Mouse (Mus musculus): Measurements from ENCODE around the gene Tpra1. TPM values are rescaled to one million over a fixed set of nuclear protein-coding genes. Genes with fewer than 3 reads are reported as not detected.
A peak's percentile ranks its signal among the peaks of the same experiment; 100 is the strongest.

Gene Tpra1
- polyA plus RNA-seq, 1 experiment from 2014 or later = 42.8 TPM

DNA sequence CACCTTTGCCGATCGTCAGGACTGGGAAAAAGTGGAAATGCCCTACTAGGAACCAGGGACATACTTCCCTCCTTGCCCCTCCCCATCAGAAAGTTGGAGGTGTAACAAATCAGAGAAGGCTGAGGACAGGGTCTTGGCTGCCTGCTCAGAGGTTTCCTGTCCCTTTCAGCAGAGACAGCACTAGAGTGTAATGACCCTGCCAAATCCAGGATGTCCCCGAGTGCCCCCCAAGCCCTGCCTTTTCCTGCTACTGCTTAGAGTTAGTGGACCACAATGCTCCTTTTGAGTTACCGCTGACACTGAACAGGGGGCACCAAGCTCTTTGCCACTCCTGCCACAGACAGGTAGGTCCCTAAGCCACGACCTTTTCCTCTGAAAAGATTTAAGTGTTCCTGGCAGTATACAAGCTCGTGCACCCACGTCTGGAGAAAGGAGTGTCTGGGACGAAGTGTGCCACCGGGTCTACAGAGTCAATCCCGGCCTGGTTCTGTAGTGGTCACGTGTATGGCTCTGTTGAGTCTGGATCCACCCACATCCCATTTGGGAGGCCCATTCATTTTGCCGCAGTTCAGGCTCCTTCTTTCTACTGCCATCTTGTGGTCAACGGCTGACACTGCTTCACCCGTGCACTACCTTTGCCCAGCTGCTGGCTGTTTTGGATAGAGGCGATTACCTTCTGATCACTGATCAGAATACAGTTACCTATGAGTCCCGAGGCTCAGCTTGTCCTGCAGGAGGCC lies 4.5 kb downstream of the Tpra1 start:
- Histone ChIP-seq H3K4me2 (peak overlapping the region; percentile 41), H3K4me1 (replicated peaks) (peaks cover 44% of the 10 kb centered on the region), H3K4me3 (no peak overlapping the region), H3K27me3 (replicated peaks) (no peaks in the 10 kb centered on the region), H3K27ac (ENCODE audit: poor library complexity, severe bottlenecking) (no peak overlapping the region), H3K9me3 (replicated peaks) (no peaks in the 10 kb centered on the region), H3K9ac (peak overlapping the region; percentile 8; the same call in 1 of the 2 replicates), H3K36me3 (peaks cover 37% of the 10 kb centered on the region)
- ATAC-seq (ENCODE audit: insufficient number of reproducible peaks, low FRiP score) = peak; percentile 2; the same call in 1 of the 2 replicates
- WGBS = 15% methylated on average over 16 of the region's 16 CpGs

DNA sequence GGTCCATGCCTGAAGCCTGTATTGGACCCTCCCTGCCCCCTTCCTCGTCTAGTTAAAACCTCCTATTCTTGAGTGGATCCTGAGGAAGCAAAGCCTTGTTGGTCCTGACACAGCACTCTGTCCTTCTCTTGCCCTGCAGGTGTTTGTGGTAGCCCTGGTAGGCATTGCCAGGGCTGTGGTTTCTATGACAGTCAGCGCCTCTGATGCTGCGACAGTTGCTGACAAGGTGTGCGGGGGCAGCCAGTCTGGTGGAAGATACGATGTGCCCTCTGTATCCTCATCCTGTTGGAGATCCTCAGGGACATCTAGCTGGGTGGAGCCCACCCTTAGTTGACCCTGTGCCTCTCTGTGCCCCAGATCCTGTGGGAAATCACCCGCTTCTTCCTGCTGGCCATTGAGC lies 7.1 kb downstream of the Tpra1 start:
- 87% methylated on average over 6 of the region's 6 CpGs for WGBS
- Histone ChIP-seq H3K4me2 (no peak overlapping the region), H3K4me3 (no peak overlapping the region), H3K9ac (no peak overlapping the region), H3K27ac (ENCODE audit: poor library complexity, severe bottlenecking) (no peak overlapping the region), H3K4me1 (replicated peaks) (peaks cover 34% of the 10 kb centered on the region), H3K27me3 (replicated peaks) (no peaks in the 10 kb centered on the region), H3K36me3 (peaks cover 48% of the 10 kb centered on the region), H3K9me3 (replicated peaks) (no peaks in the 10 kb centered on the region)
- ATAC-seq (ENCODE audit: insufficient number of reproducible peaks, low FRiP score) = no peak

DNA sequence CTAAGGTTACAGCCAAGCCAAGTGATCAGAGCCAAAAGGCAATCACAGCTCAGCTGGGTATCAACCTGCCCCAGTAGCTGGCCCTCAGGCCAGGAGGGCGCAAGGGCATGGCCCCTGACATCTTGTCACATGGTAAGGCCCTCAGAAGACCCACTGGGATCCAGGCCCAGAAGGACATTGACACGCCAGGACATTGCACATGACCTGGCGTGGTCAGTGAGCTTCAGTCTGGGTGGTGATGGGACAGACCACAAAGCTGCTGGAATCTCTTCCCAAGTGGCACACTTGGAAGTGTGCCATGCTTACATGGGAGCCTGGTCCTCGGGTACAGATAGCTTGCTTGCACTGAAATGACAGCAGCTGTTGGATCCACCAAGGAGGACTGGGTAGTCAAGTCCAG lies 11.0 kb downstream of the Tpra1 start:
- Histone ChIP-seq H3K4me3 (no peak overlapping the region), H3K4me2 (no peak overlapping the region), H3K9ac (no peak overlapping the region), H3K27me3 (replicated peaks) (no peaks in the 10 kb centered on the region), H3K27ac (ENCODE audit: poor library complexity, severe bottlenecking) (no peak overlapping the region), H3K9me3 (replicated peaks) (0 out of 2 replicates have a peak, but pooled peaks cover 4% of the 10 kb centered on the region), H3K4me1 (replicated peaks) (peaks cover 20% of the 10 kb centered on the region), H3K36me3 (peaks cover 42% of the 10 kb centered on the region)
- WGBS = 76% methylated on average over 4 of the region's 4 CpGs
- no peak for ATAC-seq (ENCODE audit: insufficient number of reproducible peaks, low FRiP score)

DNA sequence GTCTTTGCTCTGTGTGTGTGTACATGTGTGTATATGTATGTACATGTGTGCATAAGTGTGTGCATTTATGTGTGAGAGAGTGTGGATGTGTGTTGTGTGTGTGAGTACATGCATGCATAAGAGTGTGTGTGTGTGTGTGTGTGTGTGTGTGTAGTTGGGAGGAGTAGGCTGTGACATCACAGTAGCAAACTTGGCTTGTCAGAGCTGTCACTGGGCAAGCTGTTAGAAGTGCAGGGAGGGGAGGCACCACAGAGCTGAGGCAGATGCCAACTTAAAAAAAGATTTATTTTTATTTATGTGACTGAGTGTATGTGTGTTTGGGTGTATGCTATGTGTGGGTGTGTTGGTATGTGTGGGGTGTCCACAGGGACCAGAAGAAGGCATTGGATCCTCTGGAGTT lies 11.4 kb downstream of the Tpra1 start:
- 0 out of 2 replicates have a peak, but pooled peaks cover 4% of the 10 kb centered on the region for H3K9me3 ChIP-seq (replicated peaks)
- H3K4me2 ChIP-seq = no peak overlapping the region
- H3K9ac ChIP-seq = no peak overlapping the region
- ATAC-seq (ENCODE audit: insufficient number of reproducible peaks, low FRiP score) = no peak
- H3K4me1 ChIP-seq (replicated peaks) = peaks cover 20% of the 10 kb centered on the region
- H3K27me3 ChIP-seq (replicated peaks) = no peaks in the 10 kb centered on the region
- no peak overlapping the region for H3K4me3 ChIP-seq
- H3K36me3 ChIP-seq = peaks cover 38% of the 10 kb centered on the region
- no peak overlapping the region for H3K27ac ChIP-seq (ENCODE audit: poor library complexity, severe bottlenecking)

DNA sequence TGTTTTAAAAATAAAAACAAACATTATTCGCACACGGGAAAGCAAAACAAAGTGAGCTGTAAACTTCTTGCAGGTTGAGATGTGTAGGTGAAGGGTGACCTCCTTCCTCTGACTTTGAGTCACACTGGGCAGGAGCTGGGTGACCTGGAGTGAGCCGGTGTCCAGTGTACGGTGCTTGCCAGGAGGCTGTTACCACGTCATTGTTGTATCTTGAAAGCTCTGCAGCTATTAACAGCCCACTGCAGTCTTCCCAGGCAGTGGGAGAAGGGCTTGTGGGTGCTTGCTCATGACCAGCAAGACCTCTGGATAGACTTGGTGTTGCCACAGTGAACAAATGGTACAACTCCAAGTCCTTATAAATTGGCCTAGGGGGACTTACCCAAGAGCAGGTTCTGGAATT lies 12.7 kb downstream of the Tpra1 start:
- 51% methylated on average over 5 of the region's 5 CpGs for WGBS
- Histone ChIP-seq H3K9me3 (replicated peaks) (0 out of 2 replicates have a peak, but pooled peaks cover 4% of the 10 kb centered on the region), H3K4me1 (replicated peaks) (peaks cover 20% of the 10 kb centered on the region), H3K27me3 (replicated peaks) (no peaks in the 10 kb centered on the region), H3K9ac (no peak overlapping the region), H3K4me3 (no peak overlapping the region), H3K4me2 (no peak overlapping the region), H3K27ac (ENCODE audit: poor library complexity, severe bottlenecking) (peak overlapping the region; percentile 59; the same call in 1 of the 2 replicates), H3K36me3 (peaks cover 29% of the 10 kb centered on the region)
- no peak for ATAC-seq (ENCODE audit: insufficient number of reproducible peaks, low FRiP score)

DNA sequence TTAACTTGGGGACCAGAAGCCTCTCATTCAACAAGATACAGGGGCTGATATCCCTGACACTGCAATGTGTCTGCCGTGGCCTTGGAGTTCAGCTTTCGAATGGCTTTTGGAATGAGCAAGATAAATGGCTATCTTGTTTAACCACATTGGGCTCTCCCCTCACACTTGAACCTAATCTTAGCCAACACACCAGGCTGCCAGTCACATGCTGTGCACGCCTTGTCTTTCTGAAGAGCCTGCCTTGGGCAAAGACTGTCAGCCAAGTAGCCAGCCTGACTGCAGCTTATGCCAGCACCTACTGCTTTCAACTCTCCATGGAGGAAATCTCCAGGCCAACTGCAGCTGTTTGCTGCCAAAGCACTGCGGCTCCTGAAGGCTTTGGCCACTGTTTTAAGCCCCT lies 13.5 kb downstream of the Tpra1 start:
- Histone ChIP-seq H3K27me3 (replicated peaks) (no peaks in the 10 kb centered on the region), H3K4me3 (no peak overlapping the region), H3K4me2 (no peak overlapping the region), H3K36me3 (peaks cover 21% of the 10 kb centered on the region), H3K9ac (no peak overlapping the region), H3K27ac (ENCODE audit: poor library complexity, severe bottlenecking) (peak overlapping the region; percentile 59; the same call in 1 of the 2 replicates), H3K9me3 (replicated peaks) (0 out of 2 replicates have a peak, but pooled peaks cover 4% of the 10 kb centered on the region), H3K4me1 (replicated peaks) (peaks cover 25% of the 10 kb centered on the region)
- 29% methylated on average over 4 of the region's 4 CpGs for WGBS
- peak; percentile 85 for ATAC-seq (ENCODE audit: insufficient number of reproducible peaks, low FRiP score)

DNA sequence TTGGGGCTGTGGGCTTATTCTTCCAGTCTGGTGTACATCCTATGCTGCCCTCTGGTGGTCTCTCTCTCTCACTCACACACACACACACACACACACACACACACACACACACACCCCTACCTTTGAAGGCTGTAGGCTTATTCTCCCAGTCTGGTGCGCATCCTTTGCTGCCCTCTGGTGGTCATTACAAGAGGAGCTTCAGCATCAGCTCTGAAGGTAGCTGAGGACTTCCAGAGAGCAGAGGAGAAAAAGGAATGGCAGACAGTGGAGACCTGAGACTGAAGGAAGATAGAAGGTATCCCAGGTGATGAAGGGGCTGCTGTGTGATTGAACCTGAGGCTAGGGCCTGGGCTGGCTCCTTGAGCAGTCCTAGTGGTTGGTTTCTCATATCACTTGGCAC lies 14.1 kb downstream of the Tpra1 start:
- ATAC-seq (ENCODE audit: insufficient number of reproducible peaks, low FRiP score) = peak; percentile 37
- H3K4me3 ChIP-seq = no peak overlapping the region
- WGBS = 73% methylated on average over 1 of the region's 1 CpGs
- no peaks in the 10 kb centered on the region for H3K27me3 ChIP-seq (replicated peaks)
- no peak overlapping the region for H3K9ac ChIP-seq
- H3K9me3 ChIP-seq (replicated peaks) = 0 out of 2 replicates have a peak, but pooled peaks cover 4% of the 10 kb centered on the region
- H3K4me2 ChIP-seq = no peak overlapping the region
- H3K36me3 ChIP-seq = peaks cover 15% of the 10 kb centered on the region
- peak overlapping the region; percentile 59; the same call in 1 of the 2 replicates for H3K27ac ChIP-seq (ENCODE audit: poor library complexity, severe bottlenecking)
- H3K4me1 ChIP-seq (replicated peaks) = peaks cover 30% of the 10 kb centered on the region

DNA sequence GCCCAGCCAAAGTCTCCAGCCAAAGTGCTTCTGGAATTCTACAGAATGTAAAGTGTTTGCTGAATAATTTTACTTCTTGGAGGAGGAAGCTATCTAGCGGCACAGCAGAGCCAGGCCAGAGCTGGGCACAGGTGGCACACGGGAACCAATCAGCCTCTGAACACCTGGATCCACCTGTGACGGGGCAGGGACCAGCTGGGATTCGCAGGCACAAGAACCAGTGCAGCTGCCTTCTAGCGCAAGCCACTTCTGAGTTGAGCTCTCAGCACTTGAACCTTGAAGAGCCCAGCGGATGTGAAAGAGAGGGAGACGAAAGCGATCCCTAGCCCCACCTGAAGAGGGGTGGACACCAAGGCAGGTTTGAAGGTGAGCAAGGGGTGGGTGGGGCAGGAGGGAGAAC lies 16.8 kb downstream of the Tpra1 start:
- Histone ChIP-seq H3K4me3 (no peak overlapping the region), H3K36me3 (no peaks in the 10 kb centered on the region), H3K4me1 (replicated peaks) (peaks cover 25% of the 10 kb centered on the region), H3K27me3 (replicated peaks) (no peaks in the 10 kb centered on the region), H3K27ac (ENCODE audit: poor library complexity, severe bottlenecking) (no peak overlapping the region), H3K9ac (no peak overlapping the region), H3K4me2 (no peak overlapping the region), H3K9me3 (replicated peaks) (0 out of 2 replicates have a peak, but pooled peaks cover 4% of the 10 kb centered on the region)
- 70% methylated on average over 8 of the region's 8 CpGs for WGBS
- ATAC-seq (ENCODE audit: insufficient number of reproducible peaks, low FRiP score) = no peak

DNA sequence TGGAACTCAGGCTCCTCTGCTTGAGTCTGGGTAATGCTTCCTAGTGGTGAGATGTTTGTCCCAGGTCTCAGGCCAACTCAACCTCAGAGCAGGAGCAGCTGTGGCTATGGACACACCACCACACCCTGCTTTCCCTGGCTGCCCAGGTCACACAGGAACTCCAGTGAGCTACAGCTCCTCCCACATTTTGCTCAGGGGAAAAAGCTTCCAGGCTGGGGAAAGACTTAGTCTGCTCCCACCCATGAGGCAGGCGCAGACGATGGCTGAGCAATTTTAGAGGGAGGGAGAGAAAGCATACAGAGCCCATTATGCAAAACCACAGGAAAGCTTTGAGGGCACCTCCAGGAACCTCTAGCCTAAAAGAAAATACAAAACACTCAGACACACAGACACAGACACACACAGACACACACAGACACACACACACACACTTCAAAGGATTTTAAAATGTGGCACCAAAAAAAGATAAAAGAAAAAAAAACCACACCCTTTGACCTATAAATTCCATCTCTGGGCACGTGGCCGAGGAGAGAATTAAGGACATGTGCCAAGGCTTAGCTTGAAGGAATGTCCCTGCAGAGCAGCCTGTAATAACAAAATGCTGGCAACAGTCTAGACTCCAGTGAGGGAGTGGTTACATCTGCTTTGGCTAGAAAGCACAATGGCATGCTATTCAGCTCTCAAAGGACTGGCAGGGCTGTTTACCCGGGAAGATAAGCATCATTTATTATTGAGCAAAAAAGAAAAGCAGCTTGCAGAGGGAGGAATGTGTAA lies 22.6 kb downstream of the Tpra1 start:
- H3K27me3 ChIP-seq (replicated peaks) = no peaks in the 10 kb centered on the region
- 23% methylated on average over 5 of the region's 5 CpGs for WGBS
- H3K9me3 ChIP-seq (replicated peaks) = no peaks in the 10 kb centered on the region
- H3K36me3 ChIP-seq = no peaks in the 10 kb centered on the region
- H3K4me1 ChIP-seq (replicated peaks) = peaks cover 46% of the 10 kb centered on the region
- no peak overlapping the region for H3K9ac ChIP-seq
- peak overlapping the region; percentile 61 for H3K27ac ChIP-seq (ENCODE audit: poor library complexity, severe bottlenecking)
- H3K4me3 ChIP-seq = no peak overlapping the region
- H3K4me2 ChIP-seq = no peak overlapping the region
- ATAC-seq (ENCODE audit: insufficient number of reproducible peaks, low FRiP score) = peak; percentile 44

DNA sequence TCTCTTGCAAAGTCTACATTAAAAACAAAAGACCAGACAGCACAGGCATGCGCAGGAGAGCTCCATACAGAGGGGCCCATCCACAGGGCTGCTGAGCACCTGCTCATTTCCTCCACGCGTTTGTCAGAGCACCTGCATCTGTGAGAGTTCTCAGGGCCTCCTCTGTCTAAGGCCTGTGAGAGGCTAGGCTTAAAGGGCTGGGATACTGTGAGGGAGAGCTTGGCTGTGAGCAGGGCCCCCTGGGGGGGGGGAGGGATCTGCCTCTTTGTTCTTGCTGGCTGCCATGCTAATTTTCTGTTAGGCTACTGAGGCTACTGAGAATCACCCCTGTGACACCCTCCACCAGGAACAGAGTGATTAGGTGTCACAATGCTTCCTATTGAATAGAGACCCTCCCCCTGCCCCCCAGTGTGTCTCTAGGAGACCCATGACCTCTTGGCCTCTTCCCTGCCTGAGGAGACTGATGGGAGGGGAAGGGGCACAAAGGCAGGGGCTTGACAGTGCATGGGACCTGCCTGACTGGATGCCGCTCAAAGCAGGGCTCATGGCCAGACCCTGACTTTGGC lies 23.7 kb downstream of the Tpra1 start:
- Histone ChIP-seq H3K4me1 (replicated peaks) (peaks cover 45% of the 10 kb centered on the region), H3K27ac (ENCODE audit: poor library complexity, severe bottlenecking) (no peak overlapping the region)

DNA sequence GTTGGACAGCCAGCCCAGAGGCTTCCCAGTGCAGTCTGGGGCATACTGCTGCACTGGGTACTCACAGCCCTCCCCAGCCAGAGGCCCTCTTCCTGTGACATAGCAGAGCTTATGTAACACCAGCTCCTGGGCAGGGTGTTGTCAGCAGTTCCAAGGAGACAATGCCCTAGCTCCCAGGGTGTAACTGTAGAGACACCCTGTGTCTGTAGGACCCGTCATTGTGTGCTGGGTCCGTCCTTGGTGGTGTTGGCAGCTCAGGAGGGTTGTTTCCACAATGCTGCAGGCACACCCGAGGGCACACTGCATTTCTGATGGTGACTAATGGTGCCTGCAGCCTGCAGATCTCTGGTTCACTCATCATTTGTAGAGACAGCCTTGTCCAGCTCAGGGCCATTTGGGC lies 24.8 kb downstream of the Tpra1 start:
- no peaks in the 10 kb centered on the region for H3K27me3 ChIP-seq (replicated peaks)
- no peaks in the 10 kb centered on the region for H3K9me3 ChIP-seq (replicated peaks)
- no peak overlapping the region for H3K27ac ChIP-seq (ENCODE audit: poor library complexity, severe bottlenecking)
- no peak overlapping the region for H3K4me2 ChIP-seq
- WGBS = 34% methylated on average over 3 of the region's 3 CpGs
- peaks cover 43% of the 10 kb centered on the region for H3K4me1 ChIP-seq (replicated peaks)
- ATAC-seq (ENCODE audit: insufficient number of reproducible peaks, low FRiP score) = peak; percentile 52; the same call in 1 of the 2 replicates
- no peak overlapping the region for H3K4me3 ChIP-seq
- 0 out of 2 replicates have a peak overlapping the region, but pooled peaks have one; percentile 9 for H3K9ac ChIP-seq
- no peaks in the 10 kb centered on the region for H3K36me3 ChIP-seq

More for the DNA sequence above, 23.7 kb downstream of the Tpra1 start:
- Histone ChIP-seq H3K36me3 (no peaks in the 10 kb centered on the region), H3K4me3 (no peak overlapping the region), H3K4me2 (no peak overlapping the region), H3K9me3 (replicated peaks) (no peaks in the 10 kb centered on the region), H3K27me3 (replicated peaks) (no peaks in the 10 kb centered on the region), H3K9ac (0 out of 2 replicates have a peak overlapping the region, but pooled peaks have one; percentile 14)
- WGBS = 25% methylated on average over 4 of the region's 4 CpGs
- no peak for ATAC-seq (ENCODE audit: insufficient number of reproducible peaks, low FRiP score)

Measured in heart, embryonic 12.5 days (tissue).